Mouse (Mus musculus) c-Kit-positive CD71-positive TER-119-negative erythroid progenitor cells, embryonic 14.5 days (primary cell): ENCODE results near the gene Rtp4.

Source experiments
- DNase-seq: peaks from one replicate; pipeline ENCODE4 v3.0.0-alpha.2; 2013; ENCODE audit warnings: low read depth

Gene Rtp4

DNA sequence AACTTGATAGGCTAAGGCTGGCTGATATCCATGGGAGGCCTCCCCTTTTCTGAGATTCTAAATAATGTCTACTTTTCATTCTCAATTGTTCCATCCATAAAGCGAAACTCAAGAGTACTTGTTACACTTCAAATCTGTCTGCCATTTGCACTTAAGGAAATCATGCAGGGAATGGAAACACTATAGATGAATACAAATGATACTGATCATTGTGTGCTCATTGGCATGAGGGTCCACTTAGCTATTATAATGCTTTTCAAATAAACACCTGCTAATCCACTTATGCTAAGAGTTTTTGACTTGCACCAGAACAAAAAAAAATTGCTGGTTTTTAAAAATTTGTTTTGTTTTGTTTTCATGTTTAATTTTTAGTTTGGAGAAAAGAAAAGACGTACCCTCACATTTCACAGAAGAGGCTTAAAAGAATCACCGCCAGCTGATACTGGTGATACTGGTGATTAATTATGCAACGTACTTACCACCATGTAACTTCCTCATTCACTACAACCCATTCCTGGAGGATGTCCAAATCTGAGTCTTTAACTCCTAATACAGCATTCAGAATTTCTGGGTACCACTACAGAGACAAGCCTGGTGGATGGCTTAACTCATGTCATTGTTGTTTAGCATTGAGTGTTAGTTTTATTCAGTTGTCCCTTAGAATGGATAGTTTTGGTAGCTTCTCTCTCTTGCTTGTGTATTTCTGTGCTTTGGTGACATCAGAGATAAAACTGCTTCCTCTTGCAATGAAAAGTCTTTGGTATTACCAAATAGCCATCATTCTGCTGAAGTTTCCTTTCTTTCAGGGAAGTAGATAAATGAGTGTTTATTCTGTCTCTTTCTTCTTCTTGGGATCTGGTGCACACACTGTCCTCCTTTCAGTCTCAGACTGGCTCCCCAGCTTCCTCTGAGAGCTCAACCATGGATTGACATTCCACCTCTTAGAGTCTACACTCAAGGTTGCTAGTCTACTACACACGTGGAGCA, 71.3 kb downstream of the Rtp4 start:
- no peak for DNase-seq

DNA sequence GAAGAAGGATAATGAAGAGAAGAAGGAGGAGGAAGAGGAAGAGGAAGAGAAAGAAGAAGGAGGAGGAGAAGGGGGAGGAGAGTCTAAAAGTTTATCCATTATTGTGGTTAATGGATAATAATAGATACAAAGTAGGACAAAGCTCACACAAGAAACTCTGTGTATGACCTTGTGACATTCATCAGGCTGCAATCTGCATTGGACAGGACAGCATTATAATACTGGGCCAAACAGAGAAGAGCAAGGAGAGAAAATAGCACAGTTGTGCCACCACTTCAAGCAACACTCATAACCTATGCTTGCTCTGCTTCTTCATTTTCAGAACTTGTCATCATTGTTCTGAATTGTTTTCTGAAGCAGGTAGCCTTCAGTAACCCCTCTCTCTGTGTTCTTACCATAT, 72.4 kb downstream of the Rtp4 start:
- no peak for DNase-seq

DNA sequence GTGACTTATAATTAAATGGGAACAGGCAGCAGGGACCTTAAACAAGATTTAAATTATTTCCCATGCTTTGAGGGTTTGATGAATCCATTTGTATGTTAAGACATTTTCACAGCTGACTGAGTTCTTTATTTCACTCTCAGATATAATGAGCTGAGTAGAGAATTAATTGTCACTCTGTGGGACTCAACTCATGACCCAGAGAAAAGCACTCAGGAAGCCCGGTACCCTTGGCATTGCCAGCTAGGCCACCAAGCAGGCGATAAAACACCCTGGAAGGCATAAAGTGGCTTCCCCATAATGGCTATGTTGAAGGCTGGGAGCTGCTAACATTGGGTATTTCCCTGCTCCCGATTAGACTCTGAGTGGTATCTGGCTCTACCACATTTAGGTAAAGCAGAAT, 76.6 kb downstream of the Rtp4 start:
- DNase-seq, result no peak

GRCm38 (mm10) chr16:23597968-23598367, 77.9 kb downstream of the Rtp4 start:
- DNase-seq, result no peak

- DNase-seq, result no peak
Observed at GRCm38 (mm10) chr16:23606220-23606619, 86.1 kb downstream of the Rtp4 start.

- DNase-seq, result no peak
Observed at GRCm38 (mm10) chr16:23606651-23607050, 86.6 kb downstream of the Rtp4 start.

GRCm38 (mm10) chr16:23607911-23608410, 87.9 kb downstream of the Rtp4 start:
- no peak for DNase-seq

DNA sequence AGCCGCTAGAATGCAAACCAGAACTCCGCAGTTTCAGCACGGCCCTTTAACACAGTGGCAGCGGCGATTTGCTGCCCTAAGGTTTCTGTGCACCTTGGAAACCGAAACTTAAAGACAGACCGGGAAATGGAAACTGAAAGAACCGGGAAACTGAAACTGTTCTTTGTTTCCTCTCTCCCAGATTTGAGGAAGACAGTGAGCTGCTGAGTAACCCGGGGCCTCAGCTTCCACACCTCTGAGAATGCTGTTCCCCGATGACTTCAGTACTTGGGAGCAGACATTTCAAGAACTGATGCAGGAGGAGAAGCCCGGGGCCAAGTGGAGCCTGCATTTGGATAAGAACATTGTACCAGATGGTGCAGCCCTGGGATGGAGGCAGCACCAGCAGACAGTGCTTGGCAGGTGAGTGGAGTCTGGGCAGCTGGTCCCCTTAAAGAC, 89.7 kb downstream of the Rtp4 start:
- no peak for DNase-seq

DNA sequence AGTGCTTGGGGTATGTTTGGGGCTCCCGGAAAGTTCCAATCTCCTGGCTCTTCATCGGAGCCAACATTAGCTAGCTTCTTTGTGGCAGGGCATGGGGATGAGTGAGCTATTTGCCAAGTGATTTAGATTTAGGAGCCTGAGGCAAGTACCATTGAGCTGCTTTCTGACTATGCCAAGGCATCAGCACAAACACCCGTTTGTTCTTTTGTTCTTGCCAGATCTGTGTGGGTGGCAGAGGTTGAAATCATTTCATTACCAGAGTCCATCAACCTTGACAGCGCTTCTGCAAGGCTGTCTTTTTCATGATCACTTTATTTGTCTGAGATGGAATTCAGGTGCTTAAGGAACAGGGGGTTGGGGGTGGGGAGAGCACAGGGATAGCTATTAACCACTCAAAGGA, 104.1 kb downstream of the Rtp4 start:
- no peak for DNase-seq

DNA sequence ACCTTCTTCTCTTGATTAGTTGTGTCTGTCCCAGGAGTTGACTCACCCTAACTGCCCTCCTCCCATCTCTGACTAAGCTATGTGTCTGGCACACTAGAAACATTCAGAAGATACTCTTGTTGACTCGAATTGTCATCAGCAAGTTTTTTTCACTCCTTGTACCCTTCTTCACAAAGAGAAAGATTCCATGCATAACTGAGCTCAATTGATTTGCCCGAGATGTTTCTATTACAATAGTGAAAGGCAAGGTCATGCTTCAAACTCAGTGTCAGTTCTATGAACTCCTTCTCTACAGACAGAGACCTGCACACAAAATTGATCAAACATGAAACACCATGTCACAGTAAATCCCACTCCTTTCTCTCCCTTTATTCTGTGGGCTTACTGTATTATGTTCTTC, 111.4 kb downstream of the Rtp4 start:
- DNase-seq, result no peak

GRCm38 (mm10) chr16:23632681-23633080, 112.6 kb downstream of the Rtp4 start:
- no peak for DNase-seq

GRCm38 (mm10) chr16:23653028-23653427, 132.9 kb downstream of the Rtp4 start:
- no peak for DNase-seq

DNA sequence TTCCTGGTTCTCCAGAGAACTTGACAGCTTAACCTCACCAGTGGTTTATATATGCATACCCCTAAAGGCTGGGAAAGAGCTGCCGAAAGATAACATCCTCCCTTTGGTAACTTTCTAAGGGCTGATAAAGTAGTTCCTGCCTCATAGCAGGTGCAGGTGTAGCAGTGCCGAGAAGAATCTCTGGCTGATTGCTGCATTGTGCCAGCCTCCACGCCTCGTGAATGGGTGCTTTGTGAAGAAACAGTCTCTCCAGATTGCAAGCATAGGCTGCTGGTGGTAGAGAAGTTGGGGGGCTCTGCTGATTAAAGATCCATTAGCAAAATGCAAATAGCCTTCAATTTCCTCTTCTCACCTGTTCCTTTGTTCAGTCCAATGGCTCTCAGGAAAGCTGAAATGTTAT, 133.4 kb downstream of the Rtp4 start:
- DNase-seq, result no peak

GRCm38 (mm10) chr16:23659597-23660531, 139.8 kb downstream of the Rtp4 start:
- DNase-seq, result no peak
